Mouse (Mus musculus) CD4-positive helper T cell, adult 2 months (primary cell): ENCODE measurements around the gene Fbxw2.
"Not testable (repeated sequence)": the region's sequence is repeated elsewhere in the genome, so short reads cannot be mapped to it uniquely, and the experiment has no call there.

Experiments used
- DNase-seq: peaks from one replicate; pipeline ENCODE4 v3.0.0-alpha.2; 2012; ENCODE audit warnings: low read depth, missing footprints, low spot score

Fbxw2 gene

DNA sequence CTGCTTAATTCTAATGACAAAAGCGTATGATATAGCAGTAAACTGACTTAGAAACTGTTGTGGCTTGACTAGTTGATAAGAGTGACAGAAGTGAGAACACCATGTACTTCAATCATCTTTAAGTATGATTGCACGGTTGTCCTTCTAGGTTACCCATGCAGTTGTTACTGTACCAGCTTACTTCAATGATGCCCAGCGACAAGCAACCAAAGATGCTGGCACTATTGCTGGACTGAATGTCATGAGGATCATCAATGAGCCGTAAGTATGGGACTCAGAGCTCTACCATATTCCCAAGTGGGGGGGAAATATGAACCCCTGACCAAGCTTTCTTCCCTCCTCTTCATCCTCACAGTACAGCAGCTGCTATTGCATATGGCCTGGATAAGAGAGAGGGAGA is 52.4 kb downstream of the Fbxw2 start:
- DNase-seq, result no peak

GRCm38 (mm10) chr2:34772252-34773235 is 53.6 kb downstream of the Fbxw2 start:
- DNase-seq, result peak; percentile 91

DNA sequence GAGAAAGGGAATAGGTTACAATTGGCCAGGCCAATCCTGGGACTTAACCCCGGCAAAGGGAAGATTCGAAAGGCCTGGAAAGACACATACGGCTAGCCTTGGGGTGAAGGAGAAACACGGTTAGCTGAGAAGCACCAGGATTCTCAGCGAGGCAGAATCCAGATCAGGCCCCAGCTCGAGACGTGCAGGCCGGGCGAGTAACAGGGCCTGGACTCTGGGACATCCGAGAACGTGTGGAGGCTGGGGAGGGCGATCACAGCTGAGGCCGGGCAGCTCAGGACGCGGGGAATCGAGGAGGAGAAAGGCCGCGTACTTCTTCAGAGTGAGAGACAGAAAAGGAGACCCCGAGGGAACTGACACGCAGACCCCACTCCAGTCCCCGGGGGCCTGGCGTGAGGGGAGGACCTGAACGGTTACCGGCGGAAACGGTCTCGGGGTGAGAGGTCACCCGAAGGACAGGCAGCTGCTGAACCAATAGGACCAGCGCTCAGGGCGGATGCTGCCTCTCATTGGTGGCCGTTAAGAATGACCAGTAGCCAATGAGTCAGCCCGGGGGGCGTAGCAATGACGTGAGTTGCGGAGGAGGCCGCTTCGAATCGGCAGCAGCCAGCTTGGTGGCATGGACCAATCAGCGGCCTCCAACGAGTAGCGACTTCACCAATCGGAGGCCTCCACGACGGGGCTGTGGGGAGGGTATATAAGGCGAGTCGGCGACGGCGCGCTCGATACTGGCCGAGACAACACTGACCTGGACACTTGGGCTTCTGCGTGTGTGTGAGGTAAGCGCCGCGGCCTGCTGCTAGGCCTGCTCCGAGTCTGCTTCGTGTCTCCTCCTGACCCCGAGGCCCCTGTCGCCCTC is 54.5 kb downstream of the Fbxw2 start, which contains the start of gene Hspa5:
Hspa5 (plus strand) TSS at position 603 of the 859 bp plus-strand sequence.
- DNase-seq, result peak; percentile 100

DNA sequence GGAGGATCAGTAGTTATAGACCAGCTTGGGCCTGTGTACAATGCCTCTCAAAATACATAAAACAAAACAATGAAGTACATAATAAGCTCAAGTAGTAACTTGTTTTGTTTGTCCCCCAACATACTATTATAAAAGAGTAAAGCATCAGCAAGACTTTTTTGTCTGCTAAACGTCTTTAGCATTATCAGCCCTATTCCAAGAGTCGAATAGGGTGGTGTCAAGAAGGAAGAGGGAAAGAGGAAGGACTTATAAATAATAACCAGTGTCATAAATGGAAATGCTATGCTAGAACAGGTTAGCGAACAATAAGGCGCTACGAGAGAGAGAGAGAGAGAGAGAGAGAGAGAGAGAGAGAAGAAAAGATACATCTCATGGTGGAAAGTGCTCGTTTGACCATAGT is 55.2 kb downstream of the Fbxw2 start:
- no peak for DNase-seq

GRCm38 (mm10) chr2:34770049-34770448 is 56.1 kb downstream of the Fbxw2 start:
- no peak for DNase-seq

DNA sequence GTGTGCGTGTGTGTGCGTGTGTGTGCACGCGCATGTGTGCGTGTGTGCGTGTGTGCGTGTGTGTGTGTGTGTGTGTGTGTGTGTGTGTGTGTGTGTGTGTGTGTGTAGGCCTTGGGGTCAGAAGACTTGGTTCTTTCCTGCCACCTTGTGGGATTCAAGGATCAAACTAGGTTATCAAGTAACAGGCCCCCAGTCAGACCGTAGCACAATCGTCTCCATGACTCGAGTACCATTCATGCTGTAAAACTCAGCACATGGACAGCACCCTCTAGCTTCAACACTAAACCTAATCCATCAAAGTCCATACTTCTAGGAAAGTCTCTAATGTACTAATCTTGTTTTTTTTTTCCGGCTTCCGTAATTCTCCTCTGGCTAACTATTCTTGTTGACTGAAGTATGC is 61.3 kb downstream of the Fbxw2 start:
- DNase-seq, result no peak

DNA sequence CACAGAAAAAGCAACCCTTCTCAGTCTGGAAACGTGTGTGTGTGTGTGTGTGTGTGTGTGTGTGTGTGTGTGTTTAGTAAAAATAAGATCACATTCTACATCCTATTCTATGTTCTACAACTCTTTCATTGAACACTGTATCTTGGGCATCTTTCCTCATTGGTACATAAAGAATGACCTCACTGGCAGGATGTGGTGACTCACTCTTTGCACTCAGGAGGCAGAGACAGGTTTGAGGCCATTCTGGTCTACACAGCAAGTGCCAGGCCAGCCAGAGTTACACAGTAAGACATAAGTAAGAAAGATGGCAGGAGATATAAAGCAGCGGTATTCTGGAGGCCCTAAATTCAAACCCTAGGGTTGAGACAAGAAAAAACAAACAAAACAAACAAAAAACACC is 63.2 kb downstream of the Fbxw2 start:
- peak; percentile 29 for DNase-seq

GRCm38 (mm10) chr2:34762174-34762573 is 63.9 kb downstream of the Fbxw2 start:
- no peak for DNase-seq

- not testable (repeated sequence) for DNase-seq
Measured at GRCm38 (mm10) chr2:34761272-34761671, 64.8 kb downstream of the Fbxw2 start.

DNA sequence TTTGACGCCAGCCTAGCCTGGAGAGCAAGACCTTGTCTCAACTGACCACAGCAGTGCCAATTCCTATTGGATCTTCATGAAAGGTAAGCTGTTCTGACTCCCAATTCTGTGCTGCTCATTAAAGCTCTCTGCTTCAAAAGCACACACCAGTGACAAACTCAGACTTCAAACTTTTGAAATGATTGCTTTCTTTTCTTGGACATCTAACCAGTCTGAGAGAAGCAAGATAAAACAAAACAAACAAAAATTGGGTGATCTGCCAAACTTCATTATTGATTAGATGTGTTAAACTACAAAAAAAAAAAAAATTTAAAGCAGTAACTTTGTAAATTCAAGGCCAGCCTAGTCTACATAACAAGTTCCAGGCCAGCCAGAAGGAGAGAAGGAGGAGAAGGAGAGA is 68.8 kb downstream of the Fbxw2 start:
- DNase-seq, result no peak

- DNase-seq, result peak; percentile 39
Measured at GRCm38 (mm10) chr2:34754551-34755358, 71.4 kb downstream of the Fbxw2 start, which contains the start of gene Gapvd1. Gapvd1 (minus strand) TSS chr2:34755232.
